Mouse (Mus musculus) hindbrain, embryonic 11.5 days (tissue): ENCODE results near the gene 2010300C02Rik. TPM values are rescaled to one million over a fixed set of nuclear protein-coding genes. Genes with fewer than 3 reads are reported as not detected.

Experiments used
- ATAC-seq: fragments of 200-750 bp; cut with Nextera tagmentation; 2 replicates; pipeline ENCODE4 v1.8.0; 2017; ENCODE audit warnings: mild to moderate bottlenecking, moderate TSS enrichment, moderate library complexity; ENCODE audit not compliant: low FRiP score
- DNase-seq: peaks from one replicate; pipeline ENCODE4 v3.0.0-alpha.2; 2015; ENCODE audit warnings: low spot score
- H3K27ac ChIP-seq: fragments of 300-500 bp; sonication (generic); 2 replicates; pipeline ENCODE4 v1.5.1; 2014; ENCODE audit warnings: mild to moderate bottlenecking, low read depth, low read length
- H3K27me3 ChIP-seq: fragments of 300-500 bp; sonication (generic); 2 replicates; pipeline ENCODE4 v1.6.1; 2014; ENCODE audit warnings: mild to moderate bottlenecking, low read length, moderate library complexity, mixed read lengths; ENCODE audit not compliant: control insufficient read depth, insufficient read depth
- H3K36me3 ChIP-seq: fragments of 300-500 bp; sonication (generic); 2 replicates; pipeline ENCODE4 v1.6.1; 2014; ENCODE audit warnings: mild to moderate bottlenecking, low read length, moderate library complexity, mixed read lengths; ENCODE audit not compliant: control insufficient read depth, insufficient read depth
- H3K4me1 ChIP-seq: fragments of 300-500 bp; sonication (generic); replicated peaks from 2 replicates; pipeline ENCODE4 v1.6.1; 2014; ENCODE audit warnings: low read length, mixed read lengths; ENCODE audit not compliant: control insufficient read depth, insufficient read depth
- H3K4me2 ChIP-seq: fragments of 300-500 bp; sonication (generic); replicated peaks from 2 replicates; pipeline ENCODE4 v1.6.1; 2014; ENCODE audit warnings: mild to moderate bottlenecking, low read depth, low read length
- H3K4me3 ChIP-seq: fragments of 300-500 bp; sonication (generic); 2 replicates; pipeline ENCODE4 v1.5.1; 2014; ENCODE audit warnings: low read depth, low read length
- H3K9ac ChIP-seq: fragments of 300-500 bp; sonication (generic); 2 replicates; pipeline ENCODE4 v1.6.1; 2014; ENCODE audit warnings: low read depth, low read length
- H3K9me3 ChIP-seq: fragments of 300-500 bp; sonication (generic); 2 replicates; pipeline ENCODE4 v1.6.1; 2016; ENCODE audit warnings: low read length; ENCODE audit not compliant: control insufficient read depth
- WGBS: fragments of 180-500 bp; shearing (Covaris S2); extraction: QIAGEN DNeasy Blood & Tissue Kit; methylation state at CpG from one replicate; pipeline ENCODE4 v1.1.7; 2014; 5-methylcytosine and 5-hydroxymethylcytosine counted together
- polyA plus RNA-seq: library from polyadenylated mRNA; unstranded; fragments of >200 nt; fragmentation: Nextera tagmentation; extraction: Ambion mirVana; gene quantifications from 2 replicates; pipeline ENCODE4 v1.2.1, GENCODE M21; 2014

Gene 2010300C02Rik
- polyA plus RNA-seq, 1 experiment from 2014 or later: 0.66 TPM

- H3K9ac ChIP-seq: no peak overlapping the region
- H3K4me1 ChIP-seq: no peaks in the 10 kb centered on the region
- H3K27me3 ChIP-seq: no peaks in the 10 kb centered on the region
- H3K4me3 ChIP-seq: no peak overlapping the region
- no peaks in the 10 kb centered on the region for H3K9me3 ChIP-seq
- 92% methylated on average over 6 of the region's 6 CpGs for WGBS
- H3K27ac ChIP-seq: no peak overlapping the region
- H3K36me3 ChIP-seq: no peaks in the 10 kb centered on the region
- no peak for ATAC-seq
- no peak overlapping the region for H3K4me2 ChIP-seq
- DNase-seq: no peak
Observed at GRCm38 (mm10) chr1:37631456-37631855, 88.4 kb downstream of the 2010300C02Rik start.

DNA sequence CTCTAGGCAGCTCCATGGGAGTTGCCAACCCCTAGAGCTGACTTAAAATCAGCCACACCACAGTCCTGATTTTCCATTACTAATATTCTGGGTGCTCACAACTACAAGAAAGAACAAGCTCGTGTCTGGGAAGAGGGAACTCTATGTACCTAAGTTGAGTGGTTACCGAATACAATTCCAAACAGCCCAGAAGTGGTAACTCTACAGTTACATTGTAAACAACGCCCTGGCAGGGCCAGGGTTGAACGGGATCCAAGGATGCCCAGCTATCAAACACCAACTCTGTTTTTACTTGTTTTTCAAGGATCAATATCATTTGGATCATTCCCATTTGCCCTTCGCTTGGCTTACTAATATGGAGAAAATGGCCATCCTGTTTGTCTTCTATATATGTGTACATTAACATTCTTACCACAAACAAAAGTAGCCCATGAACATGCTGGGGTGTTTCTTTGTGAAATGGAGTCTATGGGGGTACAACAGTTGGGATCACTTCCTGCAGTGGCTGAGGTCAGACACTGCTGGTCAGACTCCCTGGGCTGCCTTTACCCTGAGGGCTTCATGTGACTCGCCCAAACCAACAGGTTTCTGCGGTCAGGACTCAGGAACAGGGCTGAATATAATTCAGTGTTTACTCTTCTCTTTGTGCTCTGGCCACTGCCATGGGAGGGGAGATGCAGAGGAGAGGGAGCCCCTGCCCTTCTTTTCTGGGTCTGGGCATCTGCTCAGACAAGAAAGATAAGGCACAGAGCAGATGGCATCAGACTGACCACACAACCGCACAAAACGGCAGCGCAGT lies 89.3 kb downstream of the 2010300C02Rik start:
- Histone ChIP-seq H3K4me1 (no peaks in the 10 kb centered on the region), H3K36me3 (no peaks in the 10 kb centered on the region), H3K4me2 (no peak overlapping the region), H3K27me3 (no peaks in the 10 kb centered on the region), H3K9me3 (no peaks in the 10 kb centered on the region), H3K9ac (no peak overlapping the region), H3K27ac (no peak overlapping the region), H3K4me3 (no peak overlapping the region)
- WGBS: 90% methylated on average over 10 of the region's 10 CpGs
- no peak for DNase-seq
- ATAC-seq: no peak

- 93% methylated on average over 5 of the region's 5 CpGs for WGBS
- Histone ChIP-seq H3K4me3 (no peak overlapping the region), H3K4me2 (no peak overlapping the region), H3K36me3 (no peaks in the 10 kb centered on the region), H3K27ac (no peak overlapping the region), H3K9ac (no peak overlapping the region), H3K4me1 (no peaks in the 10 kb centered on the region), H3K27me3 (no peaks in the 10 kb centered on the region), H3K9me3 (no peaks in the 10 kb centered on the region)
- DNase-seq (no peak), ATAC-seq (no peak)
Observed at GRCm38 (mm10) chr1:37629876-37630275, 90.0 kb downstream of the 2010300C02Rik start.

GRCm38 (mm10) chr1:37628749-37629148 lies 91.1 kb downstream of the 2010300C02Rik start:
- 60% methylated on average over 6 of the region's 6 CpGs for WGBS
- DNase-seq: no peak
- Histone ChIP-seq H3K27ac (no peak overlapping the region), H3K9me3 (no peaks in the 10 kb centered on the region), H3K4me2 (no peak overlapping the region), H3K4me1 (no peaks in the 10 kb centered on the region), H3K9ac (no peak overlapping the region), H3K27me3 (no peaks in the 10 kb centered on the region), H3K36me3 (no peaks in the 10 kb centered on the region), H3K4me3 (no peak overlapping the region)
- no peak for ATAC-seq

GRCm38 (mm10) chr1:37624185-37624584 lies 95.7 kb downstream of the 2010300C02Rik start:
- Histone ChIP-seq H3K9ac (no peak overlapping the region), H3K27me3 (no peaks in the 10 kb centered on the region), H3K27ac (no peak overlapping the region), H3K9me3 (no peaks in the 10 kb centered on the region), H3K36me3 (no peaks in the 10 kb centered on the region), H3K4me2 (no peak overlapping the region), H3K4me1 (no peaks in the 10 kb centered on the region), H3K4me3 (no peak overlapping the region)
- DNase-seq (no peak), ATAC-seq (no peak)
- 79% methylated on average over 17 of the region's 17 CpGs for WGBS

- H3K4me2 ChIP-seq: no peak overlapping the region
- no peaks in the 10 kb centered on the region for H3K36me3 ChIP-seq
- ATAC-seq: no peak
- no peaks in the 10 kb centered on the region for H3K27me3 ChIP-seq
- H3K9ac ChIP-seq: no peak overlapping the region
- WGBS: 87% methylated on average over 6 of the region's 6 CpGs
- H3K9me3 ChIP-seq: no peaks in the 10 kb centered on the region
- H3K27ac ChIP-seq: no peak overlapping the region
- H3K4me3 ChIP-seq: no peak overlapping the region
- H3K4me1 ChIP-seq: no peaks in the 10 kb centered on the region
- DNase-seq: no peak
Observed at GRCm38 (mm10) chr1:37622049-37622448, 97.8 kb downstream of the 2010300C02Rik start.

DNA sequence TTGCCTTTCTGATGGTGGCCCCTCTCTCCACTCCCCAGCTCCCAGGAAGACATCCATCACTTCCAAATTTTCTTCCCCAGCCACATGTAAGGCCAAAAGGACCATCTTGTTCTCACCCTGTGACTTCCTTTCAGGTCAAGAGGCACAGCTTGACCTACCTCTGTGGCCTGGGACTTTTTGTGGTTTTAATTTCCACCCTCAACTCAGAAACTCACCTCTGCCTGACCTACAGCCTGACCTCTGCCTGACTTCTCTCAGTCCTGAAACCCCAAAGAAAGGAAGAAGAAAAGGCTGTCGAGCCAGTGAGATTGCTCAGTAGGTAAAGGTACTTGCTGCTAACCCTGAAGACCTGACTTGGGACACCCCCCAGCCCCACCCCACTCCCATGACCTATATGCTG lies 100.3 kb downstream of the 2010300C02Rik start:
- no peak overlapping the region for H3K9ac ChIP-seq
- no peaks in the 10 kb centered on the region for H3K27me3 ChIP-seq
- no peaks in the 10 kb centered on the region for H3K9me3 ChIP-seq
- DNase-seq (no peak), ATAC-seq (no peak)
- H3K27ac ChIP-seq: no peak overlapping the region
- WGBS: 39% methylated on average over 1 of the region's 1 CpGs
- no peaks in the 10 kb centered on the region for H3K4me1 ChIP-seq
- H3K36me3 ChIP-seq: no peaks in the 10 kb centered on the region
- no peak overlapping the region for H3K4me2 ChIP-seq
- H3K4me3 ChIP-seq: no peak overlapping the region

DNA sequence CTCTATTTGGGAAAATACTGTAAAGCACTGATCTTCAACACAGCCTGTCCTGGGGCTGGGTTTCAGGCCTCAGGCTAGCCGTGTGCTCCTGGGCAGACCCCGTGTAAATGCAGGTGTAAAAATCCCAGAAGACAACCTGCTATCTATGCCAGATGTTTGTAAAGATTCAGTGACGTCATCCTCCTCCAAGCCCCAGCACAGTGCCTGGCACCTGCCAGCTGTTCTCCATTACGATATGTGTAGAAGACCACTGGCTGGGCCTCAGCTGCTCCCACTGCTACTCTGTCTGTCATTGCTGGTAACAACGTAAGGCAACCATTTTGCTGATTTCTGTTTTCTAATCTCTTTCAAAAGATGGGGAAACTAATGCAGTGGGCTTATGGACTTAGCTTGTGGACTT lies 102.8 kb downstream of the 2010300C02Rik start:
- DNase-seq: no peak
- Histone ChIP-seq H3K4me2 (no peak overlapping the region), H3K4me3 (no peak overlapping the region), H3K36me3 (no peaks in the 10 kb centered on the region), H3K9me3 (no peaks in the 10 kb centered on the region), H3K9ac (no peak overlapping the region), H3K27ac (no peak overlapping the region), H3K4me1 (no peaks in the 10 kb centered on the region), H3K27me3 (no peaks in the 10 kb centered on the region)
- WGBS: 75% methylated on average over 5 of the region's 5 CpGs
- no peak for ATAC-seq

- Histone ChIP-seq H3K9ac (no peak overlapping the region), H3K27ac (no peak overlapping the region), H3K36me3 (no peaks in the 10 kb centered on the region), H3K4me3 (no peak overlapping the region), H3K4me1 (no peaks in the 10 kb centered on the region), H3K9me3 (no peaks in the 10 kb centered on the region), H3K4me2 (no peak overlapping the region), H3K27me3 (no peaks in the 10 kb centered on the region)
- ATAC-seq: no peak
- WGBS: 25% methylated on average over 4 of the region's 4 CpGs
- DNase-seq: no peak
Observed at GRCm38 (mm10) chr1:37616569-37616968, 103.3 kb downstream of the 2010300C02Rik start.
